Mouse (Mus musculus) hindbrain, embryonic 15.5 days (tissue): ENCODE results near the gene Pbx3. TPM values are rescaled to one million over a fixed set of nuclear protein-coding genes. Genes with fewer than 3 reads are reported as not detected.

Experiments used
- ATAC-seq: fragments of 200-750 bp; cut with Nextera tagmentation; 2 replicates; pipeline ENCODE4 v1.8.0; 2017; ENCODE audit warnings: low read depth, moderate number of reproducible peaks, moderate TSS enrichment; ENCODE audit not compliant: low FRiP score
- H3K27ac ChIP-seq: fragments of 300-500 bp; sonication (generic); replicated peaks from 2 replicates; pipeline ENCODE4 v1.5.1; 2015; ENCODE audit warnings: mild to moderate bottlenecking, inconsistent platforms
- H3K27me3 ChIP-seq: fragments of 300-500 bp; sonication (generic); 2 replicates; pipeline ENCODE4 v1.6.1; 2015; ENCODE audit warnings: control low read depth, inconsistent platforms
- H3K36me3 ChIP-seq: fragments of 300-500 bp; sonication (generic); 2 replicates; pipeline ENCODE4 v1.6.1; 2015; ENCODE audit warnings: control low read depth, inconsistent platforms
- H3K4me1 ChIP-seq: fragments of 300-500 bp; sonication (generic); replicated peaks from 2 replicates; pipeline ENCODE4 v1.6.1; 2015; ENCODE audit warnings: control low read depth, inconsistent platforms
- H3K4me2 ChIP-seq: fragments of 300-500 bp; sonication (generic); 2 replicates; pipeline ENCODE4 v1.6.1; 2015; ENCODE audit warnings: moderate library complexity, mild to moderate bottlenecking, inconsistent platforms
- H3K4me3 ChIP-seq: fragments of 300-500 bp; sonication (generic); 2 replicates; pipeline ENCODE4 v1.5.1; 2015; ENCODE audit warnings: mild to moderate bottlenecking, inconsistent platforms
- H3K9ac ChIP-seq: fragments of 300-500 bp; sonication (generic); 2 replicates; pipeline ENCODE4 v1.6.1; 2015; ENCODE audit warnings: inconsistent platforms
- H3K9me3 ChIP-seq: fragments of 300-500 bp; sonication (generic); 2 replicates; pipeline ENCODE4 v1.6.1; 2016; ENCODE audit warnings: control low read depth, inconsistent platforms
- WGBS: fragments of 180-500 bp; shearing (Covaris S2); methylation state at CpG from one replicate; pipeline ENCODE4 v1.1.7; 2015; 5-methylcytosine and 5-hydroxymethylcytosine counted together
- polyA plus RNA-seq: library from polyadenylated mRNA; unstranded; fragments of >200 nt; fragmentation: Nextera tagmentation; extraction: Ambion mirVana; gene quantifications from 2 replicates; pipeline ENCODE4 v1.2.1, GENCODE M21; 2015

Gene Pbx3
- polyA plus RNA-seq, 1 experiment from 2014 or later = 130 TPM

- Histone ChIP-seq H3K4me3 (no peak overlapping the region), H3K9ac (no peak overlapping the region), H3K4me2 (no peak overlapping the region), H3K4me1 (peaks cover 36% of the 10 kb centered on the region), H3K27me3 (no peaks in the 10 kb centered on the region), H3K27ac (no peak overlapping the region), H3K36me3 (no peaks in the 10 kb centered on the region), H3K9me3 (no peaks in the 10 kb centered on the region)
- 40% methylated on average over 3 of the region's 3 CpGs for WGBS
- ATAC-seq = no peak
Observed at GRCm38 (mm10) chr2:34280996-34281395, 91.9 kb downstream of the Pbx3 start.

DNA sequence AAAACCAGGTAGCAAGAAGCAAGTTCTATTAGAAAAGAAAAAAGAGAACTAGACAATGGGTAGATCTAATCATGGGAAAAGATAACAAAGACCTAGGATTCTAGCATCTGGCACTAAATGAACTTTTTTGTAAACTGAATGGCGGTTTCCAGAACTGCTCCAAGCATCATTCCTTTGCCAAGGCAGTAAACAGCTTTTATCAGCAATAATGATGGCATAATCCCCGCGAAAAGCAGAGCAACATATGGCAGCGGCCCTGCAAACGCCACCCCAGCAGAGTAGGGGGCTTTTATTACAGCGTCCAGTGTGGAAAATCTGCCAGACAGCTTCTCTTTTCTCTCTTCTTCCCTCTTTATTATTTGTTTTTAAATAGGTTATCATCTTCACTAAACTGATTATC is 93.2 kb downstream of the Pbx3 start:
- no peak overlapping the region for H3K9ac ChIP-seq

DNA sequence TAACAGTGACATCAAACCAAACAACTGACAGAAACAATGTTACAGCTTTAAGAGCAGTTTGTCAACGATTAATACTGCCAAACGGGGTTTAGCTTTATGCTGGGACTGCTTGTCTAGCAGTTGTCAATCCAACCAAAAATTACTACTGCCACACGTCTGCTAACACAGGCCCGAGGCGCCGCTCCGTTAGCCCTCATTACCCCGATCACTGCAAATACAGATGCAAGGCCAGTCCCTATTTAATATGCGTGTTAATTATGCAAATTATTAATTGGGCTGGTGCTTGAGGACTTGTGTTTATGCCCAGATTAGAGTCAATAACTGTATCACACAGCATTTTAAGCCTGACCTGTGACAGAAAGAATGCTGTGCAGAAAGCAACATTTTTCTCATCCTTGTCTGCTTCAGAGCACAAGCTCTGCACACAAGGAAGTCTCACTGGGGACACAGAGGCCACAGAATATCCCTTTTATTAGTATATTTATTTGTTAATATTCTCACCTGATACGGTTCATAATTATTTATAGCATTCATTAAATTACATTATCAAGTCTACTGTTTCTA is 97.2 kb downstream of the Pbx3 start:
- 0 out of 2 replicates have a peak overlapping the region, but pooled peaks have one; percentile 19 for H3K9ac ChIP-seq

More for the DNA sequence above, 93.2 kb downstream of the Pbx3 start:
- no peaks in the 10 kb centered on the region for H3K36me3 ChIP-seq
- H3K9me3 ChIP-seq = no peaks in the 10 kb centered on the region
- H3K4me2 ChIP-seq = peak overlapping the region; percentile 11; the same call in 1 of the 2 replicates
- no peak overlapping the region for H3K4me3 ChIP-seq
- peaks cover 41% of the 10 kb centered on the region for H3K4me1 ChIP-seq
- whole genome bisulfite sequencing = 16% methylated on average over 6 of the region's 6 CpGs
- peak; percentile 54; the same call in 1 of the 2 replicates for ATAC-seq
- peak overlapping the region; percentile 54 for H3K27ac ChIP-seq
- H3K27me3 ChIP-seq = no peaks in the 10 kb centered on the region

GRCm38 (mm10) chr2:34262046-34262445 is 110.9 kb downstream of the Pbx3 start:
- Histone ChIP-seq H3K27ac (no peak overlapping the region), H3K4me2 (no peak overlapping the region), H3K36me3 (no peaks in the 10 kb centered on the region), H3K4me1 (peaks cover 16% of the 10 kb centered on the region), H3K4me3 (no peak overlapping the region), H3K9ac (no peak overlapping the region), H3K9me3 (no peaks in the 10 kb centered on the region), H3K27me3 (no peaks in the 10 kb centered on the region)
- no peak for ATAC-seq

More for the DNA sequence above, 97.2 kb downstream of the Pbx3 start:
- Histone ChIP-seq H3K27me3 (no peaks in the 10 kb centered on the region), H3K4me2 (0 out of 2 replicates have a peak overlapping the region, but pooled peaks have one; percentile 21), H3K4me1 (peaks cover 32% of the 10 kb centered on the region), H3K9me3 (no peaks in the 10 kb centered on the region), H3K27ac (peak overlapping the region; percentile 45), H3K4me3 (no peak overlapping the region), H3K36me3 (no peaks in the 10 kb centered on the region)
- ATAC-seq = peak; percentile 38; the same call in 1 of the 2 replicates
- 36% methylated on average over 10 of the region's 10 CpGs for WGBS

- 18% methylated on average over 4 of the region's 4 CpGs for WGBS
- no peak for ATAC-seq
- H3K4me3 ChIP-seq = no peak overlapping the region
- no peaks in the 10 kb centered on the region for H3K36me3 ChIP-seq
- H3K9me3 ChIP-seq = no peaks in the 10 kb centered on the region
- H3K4me1 ChIP-seq = peaks cover 21% of the 10 kb centered on the region
- H3K27ac ChIP-seq = no peak overlapping the region
- no peak overlapping the region for H3K4me2 ChIP-seq
- H3K9ac ChIP-seq = no peak overlapping the region
- no peaks in the 10 kb centered on the region for H3K27me3 ChIP-seq
Observed at GRCm38 (mm10) chr2:34260653-34261076, 112.3 kb downstream of the Pbx3 start.

DNA sequence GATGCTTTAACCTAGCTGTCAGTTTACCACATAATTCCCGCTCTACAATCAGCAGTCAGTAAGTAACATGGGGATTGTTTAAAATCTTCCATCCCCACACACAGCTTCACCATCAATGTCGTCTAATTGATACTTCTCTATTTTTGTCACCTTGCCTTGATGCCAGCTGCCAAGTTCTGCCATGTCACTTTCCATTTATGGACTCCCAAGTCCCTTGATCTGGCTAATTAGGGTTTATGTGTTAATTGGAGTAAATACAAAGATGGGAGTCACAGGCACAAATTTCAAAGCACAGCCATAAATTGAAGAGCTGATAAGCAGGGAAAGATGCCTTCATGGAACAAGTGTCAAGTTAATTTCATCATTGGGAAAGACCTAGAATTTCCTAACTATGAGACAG is 114.7 kb downstream of the Pbx3 start:
- no peak overlapping the region for H3K4me3 ChIP-seq
- H3K9ac ChIP-seq = no peak overlapping the region
- 66% methylated on average over 2 of the region's 2 CpGs for WGBS
- H3K4me2 ChIP-seq = no peak overlapping the region
- peaks cover 22% of the 10 kb centered on the region for H3K4me1 ChIP-seq
- H3K9me3 ChIP-seq = no peaks in the 10 kb centered on the region
- ATAC-seq = no peak
- no peaks in the 10 kb centered on the region for H3K36me3 ChIP-seq
- no peaks in the 10 kb centered on the region for H3K27me3 ChIP-seq
- H3K27ac ChIP-seq = no peak overlapping the region

GRCm38 (mm10) chr2:34257611-34258010 is 115.3 kb downstream of the Pbx3 start:
- WGBS = 80% methylated on average over 2 of the region's 2 CpGs
- ATAC-seq = no peak
- Histone ChIP-seq H3K36me3 (no peaks in the 10 kb centered on the region), H3K9me3 (no peaks in the 10 kb centered on the region), H3K27ac (no peak overlapping the region), H3K4me1 (peaks cover 28% of the 10 kb centered on the region), H3K9ac (no peak overlapping the region), H3K4me2 (no peak overlapping the region), H3K27me3 (no peaks in the 10 kb centered on the region), H3K4me3 (no peak overlapping the region)

- Histone ChIP-seq H3K9me3 (no peaks in the 10 kb centered on the region), H3K9ac (no peak overlapping the region), H3K36me3 (no peaks in the 10 kb centered on the region), H3K27ac (no peak overlapping the region), H3K27me3 (no peaks in the 10 kb centered on the region), H3K4me3 (no peak overlapping the region), H3K4me2 (no peak overlapping the region), H3K4me1 (peaks cover 32% of the 10 kb centered on the region)
- ATAC-seq = peak; percentile 77; the same call in 1 of the 2 replicates
- 50% methylated on average over 6 of the region's 6 CpGs for WGBS
Observed at GRCm38 (mm10) chr2:34256000-34256553, 116.9 kb downstream of the Pbx3 start.

DNA sequence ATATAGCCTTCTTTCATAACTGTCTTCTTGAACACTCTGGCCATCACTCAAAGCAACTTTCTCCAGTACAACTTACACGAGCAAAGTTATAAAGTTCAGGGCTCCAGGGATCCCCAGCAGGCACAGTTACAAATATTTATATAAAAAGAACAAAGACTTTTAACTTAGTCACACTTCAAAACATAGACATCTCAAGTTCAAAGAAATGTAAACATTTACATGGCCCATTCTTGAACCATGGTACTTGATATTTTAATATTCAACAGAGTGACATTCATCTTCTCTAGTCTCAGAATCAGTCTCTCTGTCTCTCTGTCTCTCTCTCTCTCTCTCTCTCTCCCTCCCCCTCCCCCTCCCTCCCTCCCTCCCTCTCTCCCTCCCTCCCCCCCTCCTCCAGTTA is 119.3 kb downstream of the Pbx3 start:
- Histone ChIP-seq H3K4me3 (no peak overlapping the region), H3K4me1 (peaks cover 42% of the 10 kb centered on the region), H3K9ac (no peak overlapping the region), H3K4me2 (no peak overlapping the region), H3K27ac (0 out of 2 replicates have a peak overlapping the region, but pooled peaks have one; percentile 45), H3K9me3 (no peaks in the 10 kb centered on the region), H3K36me3 (no peaks in the 10 kb centered on the region), H3K27me3 (no peaks in the 10 kb centered on the region)
- 40% methylated on average over 1 of the region's 1 CpGs for WGBS
- no peak for ATAC-seq

- no peak overlapping the region for H3K4me2 ChIP-seq
- no peak for ATAC-seq
- no peaks in the 10 kb centered on the region for H3K9me3 ChIP-seq
- no peaks in the 10 kb centered on the region for H3K27me3 ChIP-seq
- H3K36me3 ChIP-seq = no peaks in the 10 kb centered on the region
- no peak overlapping the region for H3K9ac ChIP-seq
- no peak overlapping the region for H3K4me3 ChIP-seq
- peak overlapping the region; percentile 45; the same call in 1 of the 2 replicates for H3K27ac ChIP-seq
- 29% methylated on average over 1 of the region's 1 CpGs for WGBS
- H3K4me1 ChIP-seq = peaks cover 45% of the 10 kb centered on the region
Observed at GRCm38 (mm10) chr2:34253111-34253510, 119.8 kb downstream of the Pbx3 start.

DNA sequence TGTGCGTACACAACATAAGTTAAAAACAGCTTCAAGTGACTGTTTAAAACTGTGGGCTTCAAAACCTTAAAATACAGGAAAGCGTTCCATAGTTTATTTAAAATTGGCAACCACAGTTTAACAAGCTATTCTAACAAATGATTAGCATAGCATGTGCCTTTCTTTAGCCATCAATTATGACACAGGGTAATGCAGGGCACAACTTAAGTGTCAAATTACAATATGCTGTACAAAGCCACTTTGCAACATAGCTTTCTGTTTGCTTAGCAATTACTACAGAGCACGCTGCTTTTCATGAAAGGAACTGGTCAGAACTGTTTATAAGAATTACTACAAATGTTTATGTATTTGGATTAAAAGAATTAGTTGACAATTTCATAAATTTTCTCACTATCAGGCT is 120.7 kb downstream of the Pbx3 start:
- H3K4me3 ChIP-seq = no peak overlapping the region
- H3K4me2 ChIP-seq = no peak overlapping the region
- H3K4me1 ChIP-seq = peaks cover 38% of the 10 kb centered on the region
- no peaks in the 10 kb centered on the region for H3K36me3 ChIP-seq
- no peak overlapping the region for H3K9ac ChIP-seq
- H3K27me3 ChIP-seq = no peaks in the 10 kb centered on the region
- H3K9me3 ChIP-seq = no peaks in the 10 kb centered on the region
- no peak for ATAC-seq
- 50% methylated on average over 3 of the region's 3 CpGs for WGBS
- H3K27ac ChIP-seq = peak overlapping the region; percentile 45; the same call in 1 of the 2 replicates

DNA sequence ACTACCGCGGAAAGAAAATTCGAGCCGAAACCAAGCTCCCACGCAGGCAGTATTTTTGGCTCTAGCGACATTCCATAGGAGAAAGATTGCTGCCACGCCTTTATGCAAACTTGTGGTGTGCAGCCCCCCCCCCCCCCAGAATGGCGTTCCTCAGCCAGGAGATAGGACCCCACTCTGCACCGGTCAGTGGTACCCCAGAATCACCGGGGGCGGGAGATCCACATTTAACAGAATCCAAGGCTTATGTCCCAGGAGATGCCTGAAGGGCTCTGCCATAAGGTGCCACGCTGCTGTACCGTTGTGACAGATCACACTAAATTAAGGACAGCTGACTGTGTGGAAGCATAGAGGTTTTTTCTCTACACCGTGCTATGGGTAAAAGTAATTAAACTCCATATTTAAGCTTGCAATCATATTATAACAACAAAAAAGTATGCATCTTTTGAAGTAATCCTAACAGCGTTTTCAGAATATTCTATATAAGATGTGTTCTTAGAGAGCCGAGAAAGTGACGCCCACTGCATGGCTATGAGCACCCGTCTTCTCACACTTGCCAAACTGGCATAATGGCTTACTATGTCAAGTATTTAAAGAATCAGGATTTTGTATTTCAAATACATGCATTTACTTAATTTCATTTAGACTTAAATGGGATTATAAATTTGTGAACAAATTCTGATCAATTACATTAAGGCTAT is 122.8 kb downstream of the Pbx3 start:
- Histone ChIP-seq H3K9ac (peak overlapping the region; percentile 53), H3K9me3 (no peaks in the 10 kb centered on the region), H3K36me3 (no peaks in the 10 kb centered on the region), H3K4me1 (peaks cover 45% of the 10 kb centered on the region), H3K4me3 (peak overlapping the region; percentile 45), H3K4me2 (peak overlapping the region; percentile 70), H3K27me3 (no peaks in the 10 kb centered on the region), H3K27ac (peak overlapping the region; percentile 92)
- 1% methylated on average over 18 of the region's 18 CpGs for WGBS
- ATAC-seq = peak; percentile 55
